Mouse (Mus musculus): ENCODE data around the gene Smoc1. TPM values are rescaled to one million over a fixed set of nuclear protein-coding genes. Genes with fewer than 3 reads are reported as not detected.

The Smoc1 gene
- polyA plus RNA-seq, 1 experiment from 2014 or later, result 7.1 TPM

GRCm38 (mm10) chr12:81031579-81031978 is 5.0 kb downstream of the Smoc1 start:
- H3K4me2 ChIP-seq (ENCODE audit: low read length), result no peak overlapping the region
- ATAC-seq (no peak), DNase-seq (ENCODE audit: low spot score) (no peak)
- no peaks in the 10 kb centered on the region for H3K9me3 ChIP-seq (replicated peaks; ENCODE audit: control insufficient read depth, low read length)
- H3K4me1 ChIP-seq (ENCODE audit: control insufficient read depth, insufficient read depth, low read length), result peaks cover 6% of the 10 kb centered on the region
- no peak overlapping the region for H3K9ac ChIP-seq (ENCODE audit: low read length)
- no peak overlapping the region for H3K4me3 ChIP-seq (ENCODE audit: low read depth, low read length)
- H3K36me3 ChIP-seq (ENCODE audit: control insufficient read depth, insufficient read depth, low read length), result no peaks in the 10 kb centered on the region
- no peak overlapping the region for H3K27ac ChIP-seq (ENCODE audit: low read depth, low read length)
- 81% methylated on average over 7 of the region's 7 CpGs for whole genome bisulfite sequencing
- 0 out of 2 replicates have a peak, but pooled peaks cover 8% of the 10 kb centered on the region for H3K27me3 ChIP-seq (replicated peaks; ENCODE audit: control insufficient read depth, insufficient read depth, low read length)

DNA sequence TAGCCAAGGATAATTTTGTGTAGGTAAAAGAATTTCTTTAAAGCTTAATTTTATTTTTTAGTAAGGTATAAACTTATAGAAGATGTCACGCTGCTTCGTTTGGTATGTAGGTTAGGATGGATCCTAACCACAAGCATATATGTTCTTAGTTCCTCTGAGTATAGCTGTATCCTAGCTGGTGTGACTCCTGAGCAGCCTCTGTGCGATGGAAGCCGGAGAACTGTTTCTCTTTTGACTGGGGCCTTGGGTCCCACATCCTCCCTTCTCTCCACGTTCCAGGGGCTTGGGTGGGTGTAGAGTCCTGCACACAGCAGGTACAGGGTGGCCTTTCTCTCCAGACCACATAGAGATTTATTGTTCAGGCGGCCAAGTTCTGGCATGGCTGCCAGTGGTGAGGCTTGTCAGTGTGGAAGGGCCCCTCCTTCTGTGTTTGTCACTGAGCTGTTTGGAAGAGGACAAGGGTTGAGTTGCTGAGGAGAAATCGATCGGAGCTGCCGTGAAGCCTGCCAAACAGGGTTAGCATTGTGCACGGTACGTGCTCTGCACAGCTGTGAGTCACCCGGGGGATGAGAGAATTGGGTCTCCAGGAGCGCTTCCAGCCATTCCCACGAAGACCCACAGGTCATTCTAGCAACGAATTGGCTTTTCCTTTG is 6.9 kb downstream of the Smoc1 start:
- DNase-seq (ENCODE audit: low spot score), result no peak
- no peaks in the 10 kb centered on the region for H3K36me3 ChIP-seq (ENCODE audit: control insufficient read depth, insufficient read depth, low read length)
- 0 out of 2 replicates have a peak, but pooled peaks cover 3% of the 10 kb centered on the region for H3K27me3 ChIP-seq (replicated peaks; ENCODE audit: control insufficient read depth, insufficient read depth, low read length)
- H3K4me1 ChIP-seq (ENCODE audit: control insufficient read depth, insufficient read depth, low read length), result peaks cover 5% of the 10 kb centered on the region; the same call in 1 of the 2 replicates
- H3K9ac ChIP-seq (ENCODE audit: low read length), result no peak overlapping the region
- 70% methylated on average over 15 of the region's 15 CpGs for WGBS
- no peaks in the 10 kb centered on the region for H3K9me3 ChIP-seq (replicated peaks; ENCODE audit: control insufficient read depth, low read length)
- H3K27ac ChIP-seq (ENCODE audit: low read depth, low read length), result no peak overlapping the region
- no peak overlapping the region for H3K4me3 ChIP-seq (ENCODE audit: low read depth, low read length)
- no peak overlapping the region for H3K4me2 ChIP-seq (ENCODE audit: low read length)
- no peak for ATAC-seq

DNA sequence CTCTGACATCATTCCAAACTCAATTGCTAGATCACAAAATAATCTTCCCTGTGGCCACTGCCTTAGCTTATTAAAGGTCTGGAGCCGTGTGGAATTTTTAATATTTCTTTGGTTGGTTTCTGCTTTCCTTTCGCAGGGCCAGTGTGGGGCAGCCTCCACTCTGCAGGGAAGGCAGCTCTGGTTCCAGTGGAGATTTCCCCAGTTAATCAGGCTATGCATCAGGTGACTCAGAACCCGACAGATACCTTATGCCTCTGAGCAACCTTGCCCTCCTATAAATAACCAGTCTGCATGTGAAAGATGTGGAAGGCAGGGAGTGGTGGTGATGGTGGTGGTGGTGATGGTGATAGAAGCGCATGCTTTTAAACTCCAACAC is 7.4 kb downstream of the Smoc1 start:
- Histone ChIP-seq H3K27ac (ENCODE audit: low read depth, low read length) (no peak overlapping the region), H3K4me2 (ENCODE audit: low read length) (no peak overlapping the region), H3K4me1 (ENCODE audit: control insufficient read depth, insufficient read depth, low read length) (peaks cover 4% of the 10 kb centered on the region; the same call in 1 of the 2 replicates), H3K9ac (ENCODE audit: low read length) (no peak overlapping the region), H3K9me3 (replicated peaks; ENCODE audit: control insufficient read depth, low read length) (no peaks in the 10 kb centered on the region), H3K36me3 (ENCODE audit: control insufficient read depth, insufficient read depth, low read length) (no peaks in the 10 kb centered on the region), H3K27me3 (replicated peaks; ENCODE audit: control insufficient read depth, insufficient read depth, low read length) (0 out of 2 replicates have a peak, but pooled peaks cover 3% of the 10 kb centered on the region), H3K4me3 (ENCODE audit: low read depth, low read length) (no peak overlapping the region)
- WGBS, result 81% methylated on average over 4 of the region's 4 CpGs
- ATAC-seq, result no peak
- no peak for DNase-seq (ENCODE audit: low spot score)

DNA sequence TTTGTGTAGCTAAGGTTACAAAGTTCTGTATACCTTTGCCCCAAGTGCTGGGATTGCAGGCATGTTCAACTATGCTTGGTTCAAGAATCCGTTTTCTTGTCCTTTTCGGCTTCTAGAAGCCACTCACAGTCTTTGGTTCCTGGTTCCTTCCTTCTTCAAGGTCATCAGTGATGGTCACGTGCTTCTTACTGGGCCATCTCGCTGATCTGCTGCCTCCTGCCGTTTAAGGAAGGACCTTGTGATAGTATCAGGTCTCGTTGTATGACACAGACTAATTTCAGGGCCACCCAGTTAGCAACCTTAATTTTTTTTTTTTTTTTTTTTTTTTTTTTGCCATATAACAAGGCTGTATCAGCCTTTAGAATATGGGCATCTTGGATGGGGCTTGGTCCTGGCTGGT is 9.2 kb downstream of the Smoc1 start:
- WGBS, result 90% methylated on average over 6 of the region's 6 CpGs
- Histone ChIP-seq H3K27ac (ENCODE audit: low read depth, low read length) (no peak overlapping the region), H3K27me3 (replicated peaks; ENCODE audit: control insufficient read depth, insufficient read depth, low read length) (no peaks in the 10 kb centered on the region), H3K36me3 (ENCODE audit: control insufficient read depth, insufficient read depth, low read length) (no peaks in the 10 kb centered on the region), H3K9ac (ENCODE audit: low read length) (no peak overlapping the region), H3K4me1 (ENCODE audit: control insufficient read depth, insufficient read depth, low read length) (peaks cover 4% of the 10 kb centered on the region; the same call in 1 of the 2 replicates), H3K4me3 (ENCODE audit: low read depth, low read length) (no peak overlapping the region), H3K9me3 (replicated peaks; ENCODE audit: control insufficient read depth, low read length) (no peaks in the 10 kb centered on the region), H3K4me2 (ENCODE audit: low read length) (no peak overlapping the region)
- DNase-seq (ENCODE audit: low spot score), result no peak
- ATAC-seq, result no peak

- peaks cover 3% of the 10 kb centered on the region; the same call in 1 of the 2 replicates for H3K4me1 ChIP-seq (ENCODE audit: control insufficient read depth, insufficient read depth, low read length)
- no peak overlapping the region for H3K27ac ChIP-seq (ENCODE audit: low read depth, low read length)
- DNase-seq (ENCODE audit: low spot score), result no peak
- ATAC-seq, result no peak
- H3K36me3 ChIP-seq (ENCODE audit: control insufficient read depth, insufficient read depth, low read length), result no peaks in the 10 kb centered on the region
- no peak overlapping the region for H3K9ac ChIP-seq (ENCODE audit: low read length)
- no peak overlapping the region for H3K4me2 ChIP-seq (ENCODE audit: low read length)
- H3K4me3 ChIP-seq (ENCODE audit: low read depth, low read length), result no peak overlapping the region
- no peaks in the 10 kb centered on the region for H3K9me3 ChIP-seq (replicated peaks; ENCODE audit: control insufficient read depth, low read length)
- 32% methylated on average over 11 of the region's 11 CpGs for WGBS
- H3K27me3 ChIP-seq (replicated peaks; ENCODE audit: control insufficient read depth, insufficient read depth, low read length), result no peaks in the 10 kb centered on the region
Measured at GRCm38 (mm10) chr12:81043616-81044015, 17.0 kb downstream of the Smoc1 start.

DNA sequence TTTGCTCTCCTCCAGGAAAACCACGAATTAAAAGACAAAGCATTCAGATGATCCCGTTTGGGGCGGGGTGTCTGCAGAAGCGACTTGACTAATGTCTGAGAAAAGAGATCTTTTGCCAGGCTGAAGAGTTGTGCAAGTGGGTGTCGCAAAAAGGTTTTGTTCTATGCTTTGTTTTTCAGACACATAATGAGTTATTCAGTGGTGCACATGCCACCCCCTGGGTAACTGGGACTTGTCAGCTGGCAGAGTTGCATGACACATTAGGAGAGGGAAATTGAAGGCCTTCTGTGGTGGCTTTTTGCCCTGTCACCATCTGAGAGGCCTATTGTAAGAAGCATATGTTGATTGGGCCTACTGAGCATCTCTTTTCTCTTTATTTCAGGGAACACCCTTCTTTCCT is 20.3 kb downstream of the Smoc1 start:
- no peak for DNase-seq (ENCODE audit: low spot score)
- Histone ChIP-seq H3K4me3 (ENCODE audit: low read depth, low read length) (no peak overlapping the region), H3K9ac (ENCODE audit: low read length) (no peak overlapping the region), H3K36me3 (ENCODE audit: control insufficient read depth, insufficient read depth, low read length) (no peaks in the 10 kb centered on the region), H3K9me3 (replicated peaks; ENCODE audit: control insufficient read depth, low read length) (no peaks in the 10 kb centered on the region), H3K27me3 (replicated peaks; ENCODE audit: control insufficient read depth, insufficient read depth, low read length) (no peaks in the 10 kb centered on the region), H3K4me2 (ENCODE audit: low read length) (no peak overlapping the region), H3K27ac (ENCODE audit: low read depth, low read length) (no peak overlapping the region), H3K4me1 (ENCODE audit: control insufficient read depth, insufficient read depth, low read length) (peaks cover 3% of the 10 kb centered on the region; the same call in 1 of the 2 replicates)
- no peak for ATAC-seq
- 82% methylated on average over 5 of the region's 5 CpGs for WGBS

DNA sequence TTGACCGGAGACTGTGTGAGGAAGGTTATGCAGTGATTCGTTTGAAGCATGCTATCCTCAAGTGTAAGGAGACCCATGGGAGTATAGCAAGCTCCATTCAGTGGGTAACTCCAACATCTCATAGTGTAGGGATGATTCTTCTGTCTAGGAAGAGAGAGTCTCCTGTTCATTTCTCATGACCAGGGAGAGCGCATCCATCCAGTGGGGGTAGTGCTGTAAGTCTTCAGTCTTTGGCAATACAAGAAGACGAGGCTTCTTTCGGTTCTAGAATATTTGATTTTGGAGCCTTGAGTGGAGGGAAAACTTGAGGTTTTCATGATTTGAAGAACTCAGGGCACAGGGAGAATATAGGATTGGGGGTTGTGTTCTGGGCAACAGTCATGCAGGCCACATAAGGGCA is 23.1 kb downstream of the Smoc1 start:
- H3K27me3 ChIP-seq (replicated peaks; ENCODE audit: control insufficient read depth, insufficient read depth, low read length), result no peaks in the 10 kb centered on the region
- H3K4me1 ChIP-seq (ENCODE audit: control insufficient read depth, insufficient read depth, low read length), result 0 out of 2 replicates have a peak, but pooled peaks cover 4% of the 10 kb centered on the region
- 96% methylated on average over 5 of the region's 5 CpGs for WGBS
- no peak overlapping the region for H3K4me2 ChIP-seq (ENCODE audit: low read length)
- no peak overlapping the region for H3K27ac ChIP-seq (ENCODE audit: low read depth, low read length)
- ATAC-seq (no peak), DNase-seq (ENCODE audit: low spot score) (no peak)
- no peak overlapping the region for H3K4me3 ChIP-seq (ENCODE audit: low read depth, low read length)
- H3K9me3 ChIP-seq (replicated peaks; ENCODE audit: control insufficient read depth, low read length), result no peaks in the 10 kb centered on the region
- no peaks in the 10 kb centered on the region for H3K36me3 ChIP-seq (ENCODE audit: control insufficient read depth, insufficient read depth, low read length)
- no peak overlapping the region for H3K9ac ChIP-seq (ENCODE audit: low read length)

DNA sequence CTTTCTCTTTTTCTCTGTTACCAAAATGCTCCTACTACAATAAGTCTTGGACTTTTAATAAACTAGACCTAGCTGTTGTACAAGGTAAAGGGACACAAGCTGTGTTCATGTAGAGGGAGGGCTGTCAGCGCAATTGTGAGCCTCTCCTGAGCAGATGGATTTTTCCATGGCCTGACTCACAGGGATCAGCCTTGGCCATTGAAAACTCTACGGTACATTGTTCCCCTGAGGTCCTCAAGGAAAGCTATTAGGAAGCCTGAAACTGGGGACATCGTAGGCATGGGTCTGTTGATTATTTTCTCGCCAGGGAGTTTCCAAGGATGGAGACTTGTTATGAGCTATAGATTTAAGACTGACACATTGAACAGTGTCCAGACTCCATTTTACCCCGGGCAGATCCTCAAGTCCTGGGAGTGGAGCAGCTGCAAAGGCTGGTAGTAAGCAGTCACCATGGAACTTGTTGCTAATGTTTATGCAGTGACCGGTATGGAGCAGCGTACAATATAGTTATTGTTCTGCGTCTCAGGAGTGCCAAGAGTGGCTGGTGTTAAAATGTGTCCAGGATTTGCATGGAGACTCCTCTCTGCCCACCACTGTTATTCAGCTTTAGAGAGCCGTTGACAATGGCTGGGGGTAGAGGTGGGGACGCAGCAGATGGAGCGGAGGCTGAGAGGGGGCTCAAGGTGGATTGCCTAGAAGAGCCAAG is 28.5 kb downstream of the Smoc1 start:
- peaks cover 13% of the 10 kb centered on the region for H3K4me1 ChIP-seq (ENCODE audit: control insufficient read depth, insufficient read depth, low read length)
- 32% methylated on average over 11 of the region's 11 CpGs for WGBS
- no peaks in the 10 kb centered on the region for H3K27me3 ChIP-seq (replicated peaks; ENCODE audit: control insufficient read depth, insufficient read depth, low read length)
- H3K9ac ChIP-seq (ENCODE audit: low read length), result no peak overlapping the region
- H3K4me2 ChIP-seq (ENCODE audit: low read length), result no peak overlapping the region
- peak overlapping the region; percentile 48; the same call in 1 of the 2 replicates for H3K27ac ChIP-seq (ENCODE audit: low read depth, low read length)
- H3K9me3 ChIP-seq (replicated peaks; ENCODE audit: control insufficient read depth, low read length), result no peaks in the 10 kb centered on the region
- DNase-seq (ENCODE audit: low spot score) (peak; percentile 77), ATAC-seq (peak; percentile 92)
- H3K36me3 ChIP-seq (ENCODE audit: control insufficient read depth, insufficient read depth, low read length), result no peaks in the 10 kb centered on the region
- H3K4me3 ChIP-seq (ENCODE audit: low read depth, low read length), result no peak overlapping the region

DNA sequence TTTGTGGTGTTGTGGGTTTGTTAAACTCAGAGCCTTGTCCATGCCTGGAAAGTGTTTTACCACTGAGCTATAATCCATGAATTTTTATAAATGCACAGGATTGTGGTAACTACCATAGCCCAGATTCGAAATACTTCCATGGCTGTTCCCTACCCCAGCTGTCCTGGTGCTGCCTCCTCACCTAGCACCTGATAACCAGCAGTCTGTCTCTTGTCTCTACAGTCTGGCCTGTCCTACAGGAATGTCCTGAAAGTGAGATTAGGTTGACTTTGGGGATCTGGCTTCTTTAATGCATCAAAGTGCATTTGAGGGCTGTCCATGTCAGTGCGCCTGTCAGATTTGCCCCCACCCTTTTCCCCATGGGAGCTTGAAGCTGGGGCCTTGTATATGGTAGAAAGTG is 29.2 kb downstream of the Smoc1 start:
- no peak for DNase-seq (ENCODE audit: low spot score)

More for the DNA sequence above, 29.2 kb downstream of the Smoc1 start:
- Histone ChIP-seq H3K4me3 (ENCODE audit: low read depth, low read length) (no peak overlapping the region), H3K9ac (ENCODE audit: low read length) (no peak overlapping the region), H3K36me3 (ENCODE audit: control insufficient read depth, insufficient read depth, low read length) (no peaks in the 10 kb centered on the region), H3K4me2 (ENCODE audit: low read length) (no peak overlapping the region), H3K4me1 (ENCODE audit: control insufficient read depth, insufficient read depth, low read length) (peaks cover 13% of the 10 kb centered on the region), H3K9me3 (replicated peaks; ENCODE audit: control insufficient read depth, low read length) (no peaks in the 10 kb centered on the region), H3K27me3 (replicated peaks; ENCODE audit: control insufficient read depth, insufficient read depth, low read length) (no peaks in the 10 kb centered on the region), H3K27ac (ENCODE audit: low read depth, low read length) (peak overlapping the region; percentile 28; the same call in 1 of the 2 replicates)
- WGBS, result 95% methylated on average over 2 of the region's 2 CpGs
- ATAC-seq, result no peak
